Mouse (Mus musculus) layer of hippocampus, postnatal 10 days (tissue): ENCODE results near the gene Mup11. TPM values are rescaled to one million over a fixed set of nuclear protein-coding genes. Genes with fewer than 3 reads are reported as not detected.
"Not testable (repeated sequence)": the region's sequence is repeated elsewhere in the genome, so short reads cannot be mapped to it uniquely, and the experiment has no call there.

Experiments
- DNase-seq, 2 experiments: peaks; one replicate each; pipeline ENCODE4 v3.0.0; 2021; ENCODE audit warnings: low spot score in 2 of 2
- long read RNA-seq: library from polyadenylated mRNA; stranded (forward); transcript quantifications from one replicate; pipeline ENCODE4 v2.0.0, GENCODE M21; 2023
- total RNA-seq, 2 experiments: library from RNA; stranded (reverse); gene quantifications; 2 replicates each; pipeline ENCODE4 v1.2.3; 2021

Gene Mup11
- not detected for total RNA-seq
- long read RNA-seq, result 0 reads

DNA sequence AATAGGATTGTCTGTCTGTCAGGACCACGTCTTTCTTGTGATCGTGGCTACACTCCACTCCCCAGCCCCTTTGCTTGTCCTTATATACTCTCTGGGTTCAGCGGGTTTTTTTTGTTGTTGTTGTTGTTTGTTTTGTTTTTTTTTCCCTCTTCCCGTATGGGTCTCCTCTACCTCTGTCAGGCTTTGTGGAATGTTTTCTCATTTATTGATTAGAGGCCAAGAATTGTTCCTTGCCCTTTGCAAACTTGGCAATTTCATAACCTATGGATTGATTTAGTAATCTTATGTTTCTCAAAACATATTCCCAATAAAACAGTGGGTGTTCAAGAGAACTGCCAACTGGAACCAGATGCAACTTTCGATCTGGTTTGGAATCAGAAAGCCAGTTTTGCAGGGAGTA is at the start of gene Mup11:
TSS of gene Mup11 (minus strand) at position 101 of the 400 bp plus-strand sequence.
- DNase-seq, result not testable (repeated sequence)

Other genes with a start within 250 kb of the Mup11 start
- not detected for gene Mup9, start 240.5 kb downstream of the Mup11 start, total RNA-seq
- not detected for gene Mup1, start 160.5 kb downstream of the Mup11 start, total RNA-seq
- gene Mup10, start 80.2 kb downstream of the Mup11 start, total RNA-seq, result not detected
- not detected for gene Mup12, start 78.9 kb upstream of the Mup11 start, total RNA-seq
- gene Mup22, start 159.1 kb upstream of the Mup11 start, total RNA-seq, result not detected